Mouse (Mus musculus) CH12.LX (cell line): Measurements from ENCODE around the gene Polr2b. TPM values are rescaled to one million over a fixed set of nuclear protein-coding genes. Genes with fewer than 3 reads are reported as not detected.

Experiments used
- DNase-seq: peaks from one replicate; pipeline ENCODE4 v3.0.0-alpha.2; 2013; ENCODE audit errors: extremely low read depth
- H3K27ac ChIP-seq: 2 replicates; pipeline ENCODE4 v1.5.1; 2012; ENCODE audit warnings: low read depth, mild to moderate bottlenecking, control low read depth, moderate library complexity; ENCODE audit not compliant: insufficient read depth
- H3K27me3 ChIP-seq: replicated peaks from 2 replicates; pipeline ENCODE3; 2012; ENCODE audit warnings: inconsistent platforms
- H3K36me3 ChIP-seq, 2 experiments: replicated peaks in 1 of 2; 2 replicates each; pipeline versions ENCODE3 to v1.6.1; 2012; ENCODE audit warnings: inconsistent platforms in 1 of 2, low read length in 1 of 2, mild to moderate bottlenecking in 1 of 2, mixed read lengths in 1 of 2, moderate library complexity in 1 of 2; ENCODE audit not compliant: control insufficient read depth in 1 of 2, insufficient read depth in 1 of 2
- H3K4me1 ChIP-seq, 2 experiments: 2 replicates each; pipeline ENCODE4 v1.6.1; 2012; ENCODE audit warnings: inconsistent platforms in 1 of 2, moderate library complexity in 1 of 2; ENCODE audit not compliant: insufficient read depth in 2 of 2, control insufficient read depth in 1 of 2
- H3K4me2 ChIP-seq: 2 replicates; pipeline ENCODE4 v1.6.1; 2012; ENCODE audit warnings: low read depth, mild to moderate bottlenecking, control low read depth; ENCODE audit not compliant: poor library complexity, insufficient read depth, severe bottlenecking
- H3K4me3 ChIP-seq, 3 experiments: fragments of 150-350 bp in 1 of 3; sonication (generic) in 1 of 3; replicated peaks in 1 of 3; 2 replicates each; pipeline versions ENCODE3 to v1.5.1; 2011 to 2012; ENCODE audit warnings: low read depth in 2 of 3, low read length in 2 of 3, mild to moderate bottlenecking in 2 of 3, moderate library complexity in 2 of 3, control low read depth in 1 of 3, improper control_type of control experiment in 1 of 3, inconsistent platforms in 1 of 3, mixed read lengths in 1 of 3; ENCODE audit not compliant: poor library complexity in 1 of 3
- H3K79me2 ChIP-seq: replicated peaks from 2 replicates; pipeline ENCODE4 v1.6.1; 2012; ENCODE audit warnings: mild to moderate bottlenecking, moderate library complexity; ENCODE audit not compliant: control insufficient read depth, poor library complexity, insufficient read depth, severe bottlenecking; ENCODE audit errors: extremely low read depth
- H3K9ac ChIP-seq: 2 replicates; pipeline ENCODE4 v1.6.1; 2012; ENCODE audit warnings: low read depth, mild to moderate bottlenecking, control low read depth, moderate library complexity; ENCODE audit not compliant: insufficient read depth
- H3K9me3 ChIP-seq: replicated peaks from 2 replicates; pipeline ENCODE3; 2012; ENCODE audit warnings: low read length, inconsistent platforms, mixed read lengths
- BHLHE40 ChIP-seq: IDR thresholded peaks from 2 replicates; pipeline ENCODE4 v1.6.1; 2011; ENCODE audit warnings: mild to moderate bottlenecking, low read depth, low read length, improper control_type of control experiment
- CHD1 ChIP-seq: IDR thresholded peaks from 2 replicates; pipeline ENCODE4 v1.6.1; 2012; ENCODE audit warnings: low read depth, low read length, improper control_type of control experiment, inconsistent platforms
- CTCF ChIP-seq, 2 experiments: IDR thresholded peaks in 1 of 2; conservative IDR thresholded peaks in 1 of 2; 2 replicates each; pipeline ENCODE4 v1.5.1; 2011 to 2012; ENCODE audit warnings: low read depth in 2 of 2, low read length in 2 of 2, improper control_type of control experiment in 1 of 2, inconsistent platforms in 1 of 2, mild to moderate bottlenecking in 1 of 2, moderate library complexity in 1 of 2
- E2F4 ChIP-seq: IDR thresholded peaks from 2 replicates; pipeline ENCODE4 v1.6.1; 2011; ENCODE audit warnings: low read depth, low read length, improper control_type of control experiment; ENCODE audit not compliant: insufficient replicate concordance
- ELF1 ChIP-seq: IDR thresholded peaks from 2 replicates; pipeline ENCODE4 v1.6.1; 2014; ENCODE audit warnings: low read depth, mild to moderate bottlenecking, inconsistent platforms, low read length, improper control_type of control experiment
- GABPA ChIP-seq: IDR thresholded peaks from 2 replicates; pipeline ENCODE4 v1.6.1; 2012; ENCODE audit warnings: low read depth, low read length, improper control_type of control experiment, inconsistent platforms; ENCODE audit not compliant: insufficient replicate concordance
- HCFC1 ChIP-seq: IDR thresholded peaks from 2 replicates; pipeline ENCODE4 v1.6.1; 2012; ENCODE audit warnings: low read depth, mild to moderate bottlenecking, inconsistent platforms, low read length, improper control_type of control experiment
- IRF4 ChIP-seq: IDR thresholded peaks from 2 replicates; pipeline ENCODE4 v1.6.1; 2014; ENCODE audit warnings: low read depth, mild to moderate bottlenecking, inconsistent platforms, low read length, improper control_type of control experiment
- JUN ChIP-seq: IDR thresholded peaks from 2 replicates; pipeline ENCODE4 v1.6.1; 2011; ENCODE audit warnings: low read depth, mild to moderate bottlenecking, low read length, improper control_type of control experiment, moderate library complexity; ENCODE audit not compliant: insufficient read depth
- JUND ChIP-seq: conservative IDR thresholded peaks from 2 replicates; pipeline ENCODE4 v1.6.1; 2011; ENCODE audit warnings: low read depth, low read length, improper control_type of control experiment
- KAT2A ChIP-seq: IDR thresholded peaks from 2 replicates; pipeline ENCODE4 v1.6.1; 2012; ENCODE audit warnings: low read length, improper control_type of control experiment, inconsistent platforms; ENCODE audit not compliant: insufficient replicate concordance
- MAZ ChIP-seq: IDR thresholded peaks from 2 replicates; pipeline ENCODE4 v1.6.1; 2012; ENCODE audit warnings: low read depth, mild to moderate bottlenecking, inconsistent platforms, low read length, improper control_type of control experiment, moderate library complexity
- MEF2A ChIP-seq: IDR thresholded peaks from 2 replicates; pipeline ENCODE4 v1.6.1; 2014; ENCODE audit warnings: low read depth, mild to moderate bottlenecking, inconsistent platforms, low read length, improper control_type of control experiment, borderline replicate concordance
- MXI1 ChIP-seq: IDR thresholded peaks from 2 replicates; pipeline ENCODE4 v1.6.1; 2011; ENCODE audit warnings: mild to moderate bottlenecking, low read depth, low read length, improper control_type of control experiment
- MYC ChIP-seq: IDR thresholded peaks from 2 replicates; pipeline ENCODE4 v1.6.1; 2011; ENCODE audit warnings: low read depth, mild to moderate bottlenecking, improper control_type of control experiment, low read length
- NELFE ChIP-seq: IDR thresholded peaks from 2 replicates; pipeline ENCODE4 v1.6.1; 2011; ENCODE audit warnings: low read depth, low read length, improper control_type of control experiment
- NRF1 ChIP-seq: IDR thresholded peaks from 2 replicates; pipeline ENCODE4 v1.6.1; 2014; ENCODE audit warnings: low read depth, mild to moderate bottlenecking, inconsistent platforms, low read length, improper control_type of control experiment, moderate library complexity
- POLR2AphosphoS2 ChIP-seq: IDR thresholded peaks from 2 replicates; pipeline ENCODE4 v1.6.1; 2011; ENCODE audit warnings: low read depth, low read length, improper control_type of control experiment
- RCOR1 ChIP-seq: conservative IDR thresholded peaks from 2 replicates; pipeline ENCODE4 v1.6.1; 2012; ENCODE audit warnings: low read depth, mild to moderate bottlenecking, inconsistent platforms, low read length, improper control_type of control experiment
- SIN3A ChIP-seq: IDR thresholded peaks from 2 replicates; pipeline ENCODE4 v1.6.1; 2012; ENCODE audit warnings: low read length, improper control_type of control experiment, inconsistent platforms
- SMC3 ChIP-seq: IDR thresholded peaks from 2 replicates; pipeline ENCODE4 v1.6.1; 2011; ENCODE audit warnings: low read depth, low read length, improper control_type of control experiment
- TBP ChIP-seq: conservative IDR thresholded peaks from 2 replicates; pipeline ENCODE4 v1.6.1; 2011; ENCODE audit warnings: low read depth, low read length, improper control_type of control experiment
- TCF12 ChIP-seq: IDR thresholded peaks from 2 replicates; pipeline ENCODE4 v1.6.1; 2014; ENCODE audit warnings: low read depth, mild to moderate bottlenecking, inconsistent platforms, low read length, improper control_type of control experiment
- UBTF ChIP-seq: IDR thresholded peaks from 2 replicates; pipeline ENCODE4 v1.6.1; 2012; ENCODE audit warnings: low read depth, mild to moderate bottlenecking, inconsistent platforms, low read length, improper control_type of control experiment, moderate library complexity
- USF1 ChIP-seq: IDR thresholded peaks from 2 replicates; pipeline ENCODE4 v1.6.1; 2014; ENCODE audit warnings: low read depth, mild to moderate bottlenecking, inconsistent platforms, low read length, improper control_type of control experiment
- USF2 ChIP-seq: conservative IDR thresholded peaks from 2 replicates; pipeline ENCODE4 v1.6.1; 2011; ENCODE audit warnings: low read depth, low read length, improper control_type of control experiment
- ZKSCAN1 ChIP-seq: IDR thresholded peaks from 2 replicates; pipeline ENCODE4 v1.6.1; 2012; ENCODE audit warnings: low read depth, inconsistent platforms, low read length, improper control_type of control experiment, borderline replicate concordance
- ZMIZ1 ChIP-seq: IDR thresholded peaks from 2 replicates; pipeline ENCODE4 v1.6.1; 2012; ENCODE audit warnings: low read depth, mild to moderate bottlenecking, inconsistent platforms, low read length, improper control_type of control experiment
- dilution Hi-C: fragments of 300-500 bp; cut with MboI; formaldehyde crosslinking; loops from 2 replicates; pipeline ENCODE4 v1.14.3; 2020; ENCODE audit warnings: low sequenced_read_pairs; ENCODE audit not compliant: extremely low pct_unique_long_range_greater_than_20kb, extremely low pct_ligation_motif_present
- in situ Hi-C: fragments of 300-500 bp; cut with MboI; formaldehyde crosslinking; loops from 3 replicates; pipeline ENCODE4 v1.14.3; 2019; ENCODE audit warnings: low sequenced_read_pairs, low pct_ligation_motif_present, low pct_unique_long_range_greater_than_20kb, mixed read lengths
- polyA plus RNA-seq: library from polyadenylated mRNA; unstranded; fragments of >175 nt; gene quantifications from 2 replicates; pipeline ENCODE4 v1.2.1, GENCODE M21; 2012; ENCODE audit warnings: low read depth; ENCODE audit not compliant: insufficient read length
- total RNA-seq, 2 experiments: library from RNA; depleted of rRNA; stranded (reverse); fragments of 300-350 nt in 1 of 2; fragments of >200 nt in 1 of 2; gene quantifications; 2 replicates each; pipeline ENCODE4 v1.2.3; 2012 to 2014

Polr2b gene
- total and polyA plus RNA-seq, 3 experiments = 88.0 to 133 (median 119) TPM

GRCm38 (mm10) chr5:77266066-77266885 is 43.7 kb upstream of the Polr2b start:
- H3K9ac ChIP-seq = peak overlapping the region; percentile 79
- DNase-seq = peak; percentile 40
- TF ChIP-seq BHLHE40 (no peak), ZKSCAN1 (no peak), USF1 (no peak), KAT2A (no peak), NELFE (no peak), RCOR1 (no peak), UBTF (no peak), POLR2AphosphoS2 (0 out of 2 replicates have a peak, but pooled peaks have one; percentile 27), MAZ (no peak), ZMIZ1 (no peak), CTCF (conservative IDR thresholded peaks at IDR 0.05 in 1 of 2, IDR thresholded peaks at IDR 0.05 in 1 of 2; ENCODE audit: low read depth in 2 of 2, low read length in 2 of 2) (peak in 1 of 2 experiments; percentile 14; a peak in 1 of 4 replicates)
- peaks cover 25 to 33% of the 10 kb centered on the region in 2 experiments for H3K36me3 ChIP-seq
- peaks cover 3 to 33% of the 10 kb centered on the region in 2 experiments for H3K4me1 ChIP-seq
- peak overlapping the region; percentile 74 for H3K27ac ChIP-seq
- no peak overlapping the region for H3K4me2 ChIP-seq
- H3K4me3 ChIP-seq = peak overlapping the region; percentile 68 to 83 (median 71)
- dilution Hi-C loops (no loop called here), in situ Hi-C loops (no loop called here)
- peaks cover 44% of the 10 kb centered on the region for H3K79me2 ChIP-seq
- H3K27me3 ChIP-seq = no peaks in the 10 kb centered on the region
- H3K9me3 ChIP-seq = peaks cover 18% of the 10 kb centered on the region

GRCm38 (mm10) chr5:77266886-77267401 is 43.0 kb upstream of the Polr2b start:
- peaks cover 51% of the 10 kb centered on the region for H3K79me2 ChIP-seq
- DNase-seq = peak; percentile 71
- in situ Hi-C loops = no loop called here
- H3K4me3 ChIP-seq = peak overlapping the region; percentile 68 to 83 (median 71)
- H3K4me2 ChIP-seq = peak overlapping the region; percentile 71; the same call in 1 of the 2 replicates
- peaks cover 28 to 37% of the 10 kb centered on the region in 2 experiments for H3K36me3 ChIP-seq
- H3K4me1 ChIP-seq = peaks cover 3 to 38% of the 10 kb centered on the region in 2 experiments
- dilution Hi-C loops = no loop called here
- H3K27me3 ChIP-seq = no peaks in the 10 kb centered on the region
- H3K27ac ChIP-seq = peak overlapping the region; percentile 74
- peaks cover 18% of the 10 kb centered on the region for H3K9me3 ChIP-seq
- 0 out of 2 replicates have a peak, but pooled peaks have one; percentile 19 for TF ChIP-seq CHD1
- no peak for TF ChIP-seq MYC
- no peak for TF ChIP-seq USF2
- no peak for TF ChIP-seq CTCF (conservative IDR thresholded peaks at IDR 0.05 in 1 of 2, IDR thresholded peaks at IDR 0.05 in 1 of 2; ENCODE audit: low read depth in 2 of 2, low read length in 2 of 2)
- no peak for TF ChIP-seq ELF1
- TF ChIP-seq JUND = no peak
- no peak for TF ChIP-seq SMC3
- TF ChIP-seq GABPA = no peak
- no peak for TF ChIP-seq TCF12
- TF ChIP-seq ZMIZ1 = 0 out of 2 replicates have a peak, but pooled peaks have one; percentile 45
- no peak for TF ChIP-seq IRF4
- no peak for TF ChIP-seq NRF1
- TF ChIP-seq HCFC1 = peak; percentile 10; the same call in 1 of the 2 replicates
- TF ChIP-seq SIN3A = no peak
- TF ChIP-seq E2F4 = no peak
- TF ChIP-seq TBP = peak; percentile 57; the same call in 1 of the 2 replicates
- TF ChIP-seq MXI1 = no peak; the same call in 1 of the 2 replicates
- TF ChIP-seq KAT2A = no peak
- no peak for TF ChIP-seq RCOR1
- no peak for TF ChIP-seq JUN
- TF ChIP-seq BHLHE40 = no peak
- TF ChIP-seq UBTF = no peak
- no peak for TF ChIP-seq MAZ
- TF ChIP-seq POLR2AphosphoS2 = 0 out of 2 replicates have a peak, but pooled peaks have one; percentile 17
- TF ChIP-seq MEF2A = no peak
- peak overlapping the region; percentile 79 for H3K9ac ChIP-seq
